Mouse (Mus musculus) hindbrain, postnatal 0 days (tissue): ENCODE measurements around the gene Plekhh2. TPM values are rescaled to one million over a fixed set of nuclear protein-coding genes. Genes with fewer than 3 reads are reported as not detected.
A peak's percentile ranks its signal among the peaks of the same experiment; 100 is the strongest.

Experiments used
- ATAC-seq: fragments of 200-750 bp; cut with Nextera tagmentation; 2 replicates; pipeline ENCODE4 v1.8.0; 2017; ENCODE audit warnings: mild to moderate bottlenecking, moderate TSS enrichment, moderate library complexity
- DNase-seq: peaks from one replicate; pipeline ENCODE4 v3.0.0-alpha.2; 2015; ENCODE audit warnings: low spot score
- H3K27ac ChIP-seq: fragments of 300-500 bp; sonication (generic); 2 replicates; pipeline ENCODE4 v1.5.1; 2014; ENCODE audit warnings: mild to moderate bottlenecking
- H3K27me3 ChIP-seq: fragments of 300-500 bp; sonication (generic); 2 replicates; pipeline ENCODE4 v1.6.1; 2014; ENCODE audit warnings: low read length, mixed read lengths; ENCODE audit not compliant: insufficient read depth
- H3K36me3 ChIP-seq: fragments of 300-500 bp; sonication (generic); 2 replicates; pipeline ENCODE4 v1.6.1; 2014; ENCODE audit warnings: low read length, mixed read lengths; ENCODE audit not compliant: insufficient read depth
- H3K4me1 ChIP-seq: fragments of 300-500 bp; sonication (generic); 2 replicates; pipeline ENCODE4 v1.6.1; 2014; ENCODE audit warnings: antibody characterized with exemption, low read length, mixed read lengths; ENCODE audit not compliant: insufficient read depth
- H3K4me2 ChIP-seq: fragments of 300-500 bp; sonication (generic); 2 replicates; pipeline ENCODE4 v1.6.1; 2014; ENCODE audit warnings: low read depth, mild to moderate bottlenecking, low read length, moderate library complexity, mixed read lengths
- H3K4me3 ChIP-seq: fragments of 300-500 bp; sonication (generic); 2 replicates; pipeline ENCODE4 v1.5.1; 2014; ENCODE audit warnings: low read length
- H3K9ac ChIP-seq: fragments of 300-500 bp; sonication (generic); replicated peaks from 2 replicates; pipeline ENCODE4 v1.6.1; 2014; ENCODE audit warnings: mild to moderate bottlenecking, low read length, moderate library complexity, mixed read lengths
- H3K9me3 ChIP-seq: fragments of 300-500 bp; sonication (generic); 2 replicates; pipeline ENCODE4 v1.6.1; 2016; ENCODE audit warnings: low read length, mixed read lengths
- CTCF ChIP-seq: IDR thresholded peaks from 2 replicates; pipeline ENCODE4 v1.5.1; 2016; ENCODE audit warnings: antibody characterized with exemption, control low read depth, low read depth
- WGBS: fragments of 180-500 bp; shearing (Covaris S2); extraction: QIAGEN DNeasy Blood & Tissue Kit; methylation state at CpG from one replicate; pipeline ENCODE4 v1.1.7; 2014; 5-methylcytosine and 5-hydroxymethylcytosine counted together
- polyA plus RNA-seq: library from polyadenylated mRNA; unstranded; fragments of >200 nt; fragmentation: Nextera tagmentation; extraction: Ambion mirVana; gene quantifications from 2 replicates; pipeline ENCODE4 v1.2.1, GENCODE M21; 2015
- total RNA-seq: library from RNA; depleted of rRNA; stranded (reverse); fragments of >200 nt; gene quantifications from 2 replicates; pipeline ENCODE4 v1.2.3, GENCODE M21; 2014

Plekhh2 gene
- total and polyA plus RNA-seq, 2 experiments from 2014 or later, result 1.6 to 2.6 TPM

DNA sequence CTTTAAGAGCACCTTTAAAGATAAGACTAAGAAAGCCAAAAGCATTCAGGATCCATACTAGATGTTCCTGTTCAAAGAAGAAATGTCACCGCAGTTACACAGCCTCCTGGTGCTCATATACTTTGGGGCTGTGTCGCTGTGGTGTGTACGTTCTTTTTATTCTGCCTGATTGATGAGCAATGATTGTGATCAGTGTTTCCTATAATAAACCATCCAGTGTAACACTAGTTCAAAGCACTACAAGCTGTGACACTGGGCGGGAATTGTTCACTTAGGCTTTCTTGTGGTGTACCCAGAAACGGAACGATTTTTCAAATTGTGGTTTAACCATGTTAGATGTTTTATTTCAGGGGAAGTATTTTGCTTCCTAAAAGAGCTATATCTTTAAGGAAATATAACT, 120.1 kb downstream of the Plekhh2 start:
- H3K27me3 ChIP-seq, result no peaks in the 10 kb centered on the region
- DNase-seq, result no peak
- no peak overlapping the region for H3K9ac ChIP-seq
- no peak for TF ChIP-seq CTCF
- H3K4me3 ChIP-seq, result no peak overlapping the region
- no peak for ATAC-seq
- no peak overlapping the region for H3K27ac ChIP-seq
- H3K9me3 ChIP-seq, result no peaks in the 10 kb centered on the region
- H3K4me2 ChIP-seq, result no peak overlapping the region
- WGBS, result 90% methylated on average over 6 of the region's 6 CpGs
- peaks cover 3% of the 10 kb centered on the region; the same call in 1 of the 2 replicates for H3K4me1 ChIP-seq
- H3K36me3 ChIP-seq, result no peaks in the 10 kb centered on the region; the same call in 1 of the 2 replicates

DNA sequence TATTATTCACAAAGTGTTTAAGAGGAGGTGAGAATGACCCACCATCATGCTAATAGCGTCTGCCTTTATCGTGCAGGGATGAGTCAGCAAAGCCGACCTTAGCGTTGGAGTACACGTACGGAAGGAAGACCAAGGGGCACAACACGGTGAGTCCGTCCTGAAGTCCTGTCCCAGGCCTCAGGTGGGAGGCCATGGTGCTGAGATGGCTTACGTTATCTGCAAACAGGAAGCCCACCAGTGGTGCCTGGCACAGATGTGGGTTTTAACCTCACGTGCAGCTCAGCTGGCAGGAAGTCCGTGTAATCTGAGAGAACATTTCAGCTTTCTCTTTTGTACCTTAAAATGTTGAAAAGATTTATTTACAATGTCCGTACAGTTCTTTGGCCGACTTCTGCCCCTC, 121.7 kb downstream of the Plekhh2 start:
- TF ChIP-seq CTCF, result no peak
- WGBS, result 89% methylated on average over 13 of the region's 13 CpGs
- Histone ChIP-seq H3K4me3 (no peak overlapping the region), H3K4me2 (no peak overlapping the region), H3K4me1 (no peaks in the 10 kb centered on the region), H3K27me3 (no peaks in the 10 kb centered on the region), H3K27ac (no peak overlapping the region), H3K36me3 (no peaks in the 10 kb centered on the region; the same call in 1 of the 2 replicates), H3K9ac (no peak overlapping the region), H3K9me3 (no peaks in the 10 kb centered on the region)
- ATAC-seq, result no peak
- DNase-seq, result no peak

DNA sequence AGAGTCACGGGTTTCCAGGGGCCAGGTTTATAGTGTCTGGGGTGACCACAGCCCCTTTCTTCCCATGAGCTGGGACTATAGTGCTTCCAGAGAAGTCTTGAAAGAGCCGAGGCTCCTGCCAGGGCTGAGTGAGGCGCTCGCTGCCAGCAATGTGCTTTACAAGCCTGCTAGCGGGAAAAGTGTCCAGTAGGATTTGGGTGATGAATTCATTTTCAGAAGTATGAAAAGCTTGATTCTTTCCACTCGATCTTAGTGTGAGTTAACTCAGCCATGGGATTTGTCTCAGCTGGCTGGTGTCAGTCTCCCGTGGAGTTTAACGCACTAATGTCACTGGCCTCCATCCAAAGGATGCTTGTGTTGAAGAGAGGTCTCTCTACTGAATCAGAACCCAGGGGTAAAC, 124.6 kb downstream of the Plekhh2 start:
- 36% methylated on average over 8 of the region's 8 CpGs for WGBS
- no peaks in the 10 kb centered on the region for H3K27me3 ChIP-seq
- no peak overlapping the region for H3K9ac ChIP-seq
- TF ChIP-seq CTCF, result no peak
- peak; percentile 60 for DNase-seq
- no peak for ATAC-seq
- no peak overlapping the region for H3K4me2 ChIP-seq
- no peak overlapping the region for H3K4me3 ChIP-seq
- H3K9me3 ChIP-seq, result no peaks in the 10 kb centered on the region
- no peak overlapping the region for H3K27ac ChIP-seq
- no peaks in the 10 kb centered on the region; the same call in 1 of the 2 replicates for H3K36me3 ChIP-seq
- no peaks in the 10 kb centered on the region for H3K4me1 ChIP-seq

DNA sequence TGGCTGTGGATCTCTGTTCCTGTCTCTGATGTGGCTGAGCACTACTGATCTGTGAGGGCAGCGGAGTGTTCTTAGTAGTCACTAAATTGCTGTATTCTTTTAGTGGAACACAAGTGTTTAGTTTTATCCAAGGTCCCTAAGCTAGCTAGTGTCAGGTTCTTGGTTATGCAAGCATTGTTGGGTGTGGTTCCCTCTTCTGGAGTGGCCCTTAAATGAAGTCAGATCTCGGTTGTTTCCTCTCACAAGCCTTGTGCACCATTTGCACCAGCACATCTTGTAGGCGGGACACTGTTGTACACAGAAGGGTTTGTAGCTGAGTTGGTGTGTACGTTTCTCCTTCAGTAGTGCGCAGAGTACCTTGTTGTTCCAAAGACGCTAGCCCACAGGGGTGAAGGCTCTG, 126.3 kb downstream of the Plekhh2 start:
- Histone ChIP-seq H3K27ac (no peak overlapping the region), H3K27me3 (no peaks in the 10 kb centered on the region), H3K9ac (no peak overlapping the region), H3K4me2 (no peak overlapping the region), H3K4me3 (no peak overlapping the region), H3K4me1 (no peaks in the 10 kb centered on the region), H3K36me3 (no peaks in the 10 kb centered on the region), H3K9me3 (no peaks in the 10 kb centered on the region)
- TF ChIP-seq CTCF, result no peak
- ATAC-seq, result no peak
- WGBS, result 94% methylated on average over 6 of the region's 6 CpGs
- DNase-seq, result no peak

DNA sequence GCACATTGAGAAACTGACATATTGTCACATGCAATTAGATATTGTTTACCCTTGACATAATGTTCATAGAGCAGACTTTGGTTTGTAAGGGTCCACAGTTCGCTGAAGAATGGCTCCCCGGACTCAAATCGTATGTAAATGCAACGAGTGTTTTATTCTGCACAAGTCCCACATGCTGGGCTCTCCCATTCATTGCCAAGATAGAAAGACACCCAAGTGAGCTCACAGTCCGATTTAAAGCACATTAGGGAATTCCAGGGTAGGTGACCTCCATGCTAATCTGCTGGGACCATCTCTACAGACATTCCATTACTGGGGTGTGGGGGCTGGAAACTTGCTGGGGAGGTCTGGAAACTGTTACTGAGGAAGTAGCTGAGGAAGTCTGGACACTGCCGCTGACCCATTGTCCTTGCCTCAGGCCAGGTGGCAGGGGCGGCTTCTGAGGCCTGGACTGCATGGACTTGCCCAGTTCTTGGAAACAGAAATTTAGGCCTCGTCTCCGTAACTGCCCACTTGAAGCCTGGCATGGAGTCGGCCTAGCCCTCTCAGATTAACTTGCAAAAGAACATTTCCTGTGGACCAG, 128.2 kb downstream of the Plekhh2 start:
- H3K4me3 ChIP-seq, result no peak overlapping the region
- no peaks in the 10 kb centered on the region for H3K9me3 ChIP-seq
- H3K4me1 ChIP-seq, result no peaks in the 10 kb centered on the region
- no peak for TF ChIP-seq CTCF
- DNase-seq, result no peak
- 54% methylated on average over 10 of the region's 10 CpGs for WGBS
- H3K27me3 ChIP-seq, result no peaks in the 10 kb centered on the region
- H3K27ac ChIP-seq, result no peak overlapping the region
- ATAC-seq, result no peak
- H3K9ac ChIP-seq, result no peak overlapping the region
- no peak overlapping the region for H3K4me2 ChIP-seq
- H3K36me3 ChIP-seq, result no peaks in the 10 kb centered on the region

DNA sequence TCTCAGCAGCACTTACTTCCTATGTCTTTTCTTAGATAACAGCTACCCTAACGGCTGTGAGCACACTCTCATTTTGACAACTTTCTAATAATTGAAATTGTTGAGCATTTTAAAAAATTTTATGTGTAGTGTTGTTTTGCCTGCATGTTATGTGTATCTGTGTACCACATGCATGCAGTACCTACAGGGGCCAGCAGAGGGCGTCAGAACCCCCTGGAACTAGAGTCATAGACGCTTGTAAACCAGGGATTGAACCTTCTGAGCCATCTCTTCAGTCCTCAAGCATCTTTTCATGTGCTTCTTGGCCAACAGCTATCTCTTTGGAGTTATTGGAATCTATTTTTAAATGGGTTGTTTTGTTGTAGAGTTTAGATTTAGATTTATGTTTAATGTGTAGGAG, 130.2 kb downstream of the Plekhh2 start:
- Histone ChIP-seq H3K9ac (no peak overlapping the region), H3K27me3 (no peaks in the 10 kb centered on the region), H3K4me2 (no peak overlapping the region), H3K27ac (no peak overlapping the region), H3K9me3 (no peaks in the 10 kb centered on the region), H3K4me3 (no peak overlapping the region), H3K4me1 (no peaks in the 10 kb centered on the region), H3K36me3 (no peaks in the 10 kb centered on the region)
- TF ChIP-seq CTCF, result peak; percentile 84
- DNase-seq (peak; percentile 58), ATAC-seq (no peak)
- 38% methylated on average over 3 of the region's 3 CpGs for WGBS

DNA sequence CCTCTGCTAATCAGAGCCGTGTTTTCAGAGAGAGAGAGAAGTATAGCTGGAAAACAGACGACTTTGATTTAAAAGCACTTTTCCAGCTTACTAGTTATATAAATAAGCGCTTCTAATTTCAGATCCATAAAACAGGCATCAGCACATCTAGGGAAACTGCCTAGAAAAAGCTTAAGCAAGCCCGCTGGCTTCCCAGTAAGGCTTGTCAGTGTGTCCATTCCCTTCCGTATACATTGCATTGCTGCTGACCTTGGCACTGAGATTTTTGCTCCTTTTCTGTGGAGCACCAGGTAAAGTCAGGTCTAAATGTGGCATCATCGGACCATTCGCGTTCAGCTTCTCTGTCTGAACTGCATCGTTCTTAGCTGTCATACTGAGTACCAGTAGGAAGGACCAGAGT, 130.6 kb downstream of the Plekhh2 start:
- ATAC-seq (no peak), DNase-seq (no peak)
- H3K9ac ChIP-seq, result no peak overlapping the region
- no peak for TF ChIP-seq CTCF
- H3K4me2 ChIP-seq, result no peak overlapping the region
- no peaks in the 10 kb centered on the region for H3K9me3 ChIP-seq
- no peaks in the 10 kb centered on the region for H3K36me3 ChIP-seq
- H3K27ac ChIP-seq, result no peak overlapping the region
- H3K4me1 ChIP-seq, result no peaks in the 10 kb centered on the region
- H3K4me3 ChIP-seq, result no peak overlapping the region
- H3K27me3 ChIP-seq, result no peaks in the 10 kb centered on the region
- 92% methylated on average over 9 of the region's 9 CpGs for WGBS
